Mouse (Mus musculus) ES-Bruce4 (cell line): ENCODE data around the gene Gm4894. TPM values are rescaled to one million over a fixed set of nuclear protein-coding genes. Genes with fewer than 3 reads are reported as not detected.

ENCODE experiments used
- H3K27ac ChIP-seq: 2 replicates; pipeline ENCODE4 v1.5.1; 2012; ENCODE audit warnings: low read length, inconsistent platforms; ENCODE audit not compliant: insufficient read depth
- H3K27me3 ChIP-seq: 2 replicates; pipeline ENCODE4 v1.6.1; 2012; ENCODE audit warnings: mild to moderate bottlenecking, low read length, inconsistent platforms; ENCODE audit not compliant: control insufficient read depth, poor library complexity, insufficient read depth, severe bottlenecking
- H3K36me3 ChIP-seq: 2 replicates; pipeline ENCODE4 v1.6.1; 2012; ENCODE audit warnings: inconsistent platforms, mild to moderate bottlenecking, low read length, moderate library complexity; ENCODE audit not compliant: control insufficient read depth, poor library complexity, insufficient read depth, severe bottlenecking
- H3K4me1 ChIP-seq: one replicate; pipeline ENCODE4 v1.8.1; 2011; ENCODE audit warnings: low read length; ENCODE audit not compliant: control insufficient read depth, insufficient read depth
- H3K4me3 ChIP-seq: 2 replicates; pipeline ENCODE4 v1.5.1; 2011; ENCODE audit warnings: low read depth, mild to moderate bottlenecking, low read length
- H3K9ac ChIP-seq: 2 replicates; pipeline ENCODE4 v1.6.1; 2012; ENCODE audit warnings: low read depth, mild to moderate bottlenecking, inconsistent platforms; ENCODE audit not compliant: poor library complexity, severe bottlenecking
- H3K9me3 ChIP-seq: replicated peaks from 2 replicates; pipeline ENCODE4 v1.6.1; 2012; ENCODE audit warnings: mild to moderate bottlenecking, low read length, inconsistent platforms; ENCODE audit not compliant: control insufficient read depth, poor library complexity, insufficient read depth, severe bottlenecking
- CTCF ChIP-seq: IDR thresholded peaks from one replicate; pipeline ENCODE4 v1.8.1; 2011; ENCODE audit warnings: low read depth, low read length
- EP300 ChIP-seq: IDR thresholded peaks from 2 replicates; pipeline ENCODE4 v1.6.1; 2011; ENCODE audit warnings: low read depth, low read length; ENCODE audit not compliant: insufficient read depth
- POLR2A ChIP-seq: IDR thresholded peaks from one replicate; pipeline ENCODE4 v1.8.1; 2011; ENCODE audit warnings: low read length; ENCODE audit not compliant: insufficient read depth
- polyA plus RNA-seq: library from polyadenylated mRNA; stranded (reverse); fragments of >200 nt; gene quantifications from 2 replicates; pipeline ENCODE4 v1.2.4, GENCODE M21; 2011; ENCODE audit warnings: low read depth; ENCODE audit not compliant: missing spikeins, insufficient read depth, insufficient read length

The Gm4894 gene
- not detected in 2 replicates for polyA plus RNA-seq

DNA sequence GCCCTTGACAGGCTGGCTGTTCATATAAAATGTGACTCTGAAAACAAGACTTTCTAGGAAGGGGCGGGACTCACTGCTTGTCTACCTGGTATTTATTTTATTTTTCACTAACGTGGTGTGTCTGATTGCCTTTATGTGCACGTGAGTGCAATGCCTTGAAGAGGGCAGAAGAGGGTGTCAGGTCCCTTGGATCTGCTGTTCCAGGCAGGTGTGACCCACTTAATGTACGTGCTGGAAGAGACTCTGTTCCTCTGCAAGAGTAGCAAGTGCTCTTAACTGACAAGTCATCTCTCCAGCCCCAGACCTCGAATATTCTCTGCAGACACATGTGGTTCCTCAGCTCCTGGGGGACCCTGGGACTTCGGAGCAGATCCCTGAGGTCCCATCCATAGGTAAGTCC is at the start of gene Gm4894:
Gene Gm4894, plus strand, starts transcription at position 301 of the 400 bp plus-strand sequence.
- Histone ChIP-seq H3K4me1 (no peaks in the 10 kb centered on the region), H3K9me3 (no peaks in the 10 kb centered on the region), H3K4me3 (no peak within 1 kb of the TSS), H3K9ac (no peak within 1 kb of the TSS), H3K36me3 (no peaks in the 10 kb centered on the region), H3K27ac (no peak within 1 kb of the TSS), H3K27me3 (no peaks in the 10 kb centered on the region)
- no peak for TF ChIP-seq POLR2A
- no peak for TF ChIP-seq EP300
- no peak for TF ChIP-seq CTCF

DNA sequence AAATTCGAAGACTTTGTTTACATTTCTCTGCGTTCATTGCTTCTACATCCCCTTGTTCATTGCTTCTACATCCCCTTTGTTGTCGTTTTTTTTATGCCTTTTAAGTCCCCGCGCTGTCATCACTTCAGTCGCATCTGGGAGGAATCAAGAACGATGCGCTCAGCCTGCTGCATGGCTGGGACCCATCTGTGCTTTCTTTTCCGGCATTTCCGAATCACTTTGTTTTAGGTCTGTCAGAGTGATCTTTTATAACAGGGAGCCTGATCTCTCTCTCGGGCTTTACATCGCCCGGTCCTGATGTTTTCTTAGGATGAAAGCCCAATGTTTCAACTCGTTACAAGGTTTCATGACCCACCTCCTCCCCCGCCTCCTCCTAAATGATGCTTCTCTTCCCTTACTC is 44.0 kb upstream of the Gm4894 start:
- Histone ChIP-seq H3K9me3 (no peaks in the 10 kb centered on the region), H3K27ac (no peak overlapping the region), H3K27me3 (no peaks in the 10 kb centered on the region), H3K36me3 (no peaks in the 10 kb centered on the region), H3K4me1 (no peaks in the 10 kb centered on the region), H3K9ac (no peak overlapping the region), H3K4me3 (no peak overlapping the region)
- no peak for TF ChIP-seq EP300
- TF ChIP-seq POLR2A, result no peak
- TF ChIP-seq CTCF, result no peak

DNA sequence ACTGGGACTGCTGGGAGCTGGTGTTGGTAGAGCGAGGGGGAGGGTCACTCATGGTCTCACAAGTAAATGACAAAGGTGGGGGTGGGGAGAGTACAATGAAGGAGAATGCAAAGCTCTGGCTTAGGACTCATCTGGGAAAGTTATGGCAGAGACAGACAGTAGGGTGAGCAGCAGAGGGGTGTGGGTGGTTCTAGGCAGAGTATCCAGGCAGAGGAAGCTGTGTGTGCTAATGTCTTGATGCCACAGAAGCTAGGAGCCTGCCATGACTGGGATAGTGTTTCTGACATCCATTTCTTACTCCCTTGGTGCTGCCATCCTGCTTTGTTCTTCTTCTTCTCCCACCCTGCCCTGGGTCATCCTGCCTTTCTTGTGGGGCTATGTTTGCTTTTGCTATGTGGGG is 38.8 kb upstream of the Gm4894 start:
- Histone ChIP-seq H3K27me3 (no peaks in the 10 kb centered on the region), H3K4me3 (no peak overlapping the region), H3K9me3 (no peaks in the 10 kb centered on the region), H3K9ac (no peak overlapping the region), H3K27ac (no peak overlapping the region), H3K4me1 (no peaks in the 10 kb centered on the region), H3K36me3 (no peaks in the 10 kb centered on the region)
- TF ChIP-seq POLR2A (no peak), CTCF (no peak), EP300 (no peak)

DNA sequence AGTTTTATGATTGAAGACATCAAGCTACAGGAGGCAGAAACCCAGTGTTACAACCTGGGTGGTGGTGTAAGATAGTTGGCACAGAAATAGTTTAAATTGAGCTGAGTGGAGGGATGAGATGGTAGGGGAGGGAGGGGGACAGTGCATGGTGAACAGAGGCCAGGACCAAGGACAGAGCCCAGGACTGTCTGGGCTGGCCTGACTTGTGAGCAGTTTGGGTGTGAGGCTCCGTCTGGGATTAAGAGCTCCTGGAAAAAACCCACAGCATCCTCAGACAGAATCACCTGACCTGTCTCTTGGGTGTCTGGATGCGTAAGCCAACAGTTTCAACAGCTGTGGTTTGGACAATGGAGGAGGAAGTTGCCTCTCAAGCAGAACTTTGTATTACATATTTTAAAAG is 35.6 kb upstream of the Gm4894 start:
- Histone ChIP-seq H3K9ac (no peak overlapping the region), H3K27ac (no peak overlapping the region), H3K27me3 (no peaks in the 10 kb centered on the region), H3K36me3 (no peaks in the 10 kb centered on the region), H3K9me3 (no peaks in the 10 kb centered on the region), H3K4me1 (no peaks in the 10 kb centered on the region), H3K4me3 (no peak overlapping the region)
- TF ChIP-seq EP300 (no peak), CTCF (no peak), POLR2A (no peak)

DNA sequence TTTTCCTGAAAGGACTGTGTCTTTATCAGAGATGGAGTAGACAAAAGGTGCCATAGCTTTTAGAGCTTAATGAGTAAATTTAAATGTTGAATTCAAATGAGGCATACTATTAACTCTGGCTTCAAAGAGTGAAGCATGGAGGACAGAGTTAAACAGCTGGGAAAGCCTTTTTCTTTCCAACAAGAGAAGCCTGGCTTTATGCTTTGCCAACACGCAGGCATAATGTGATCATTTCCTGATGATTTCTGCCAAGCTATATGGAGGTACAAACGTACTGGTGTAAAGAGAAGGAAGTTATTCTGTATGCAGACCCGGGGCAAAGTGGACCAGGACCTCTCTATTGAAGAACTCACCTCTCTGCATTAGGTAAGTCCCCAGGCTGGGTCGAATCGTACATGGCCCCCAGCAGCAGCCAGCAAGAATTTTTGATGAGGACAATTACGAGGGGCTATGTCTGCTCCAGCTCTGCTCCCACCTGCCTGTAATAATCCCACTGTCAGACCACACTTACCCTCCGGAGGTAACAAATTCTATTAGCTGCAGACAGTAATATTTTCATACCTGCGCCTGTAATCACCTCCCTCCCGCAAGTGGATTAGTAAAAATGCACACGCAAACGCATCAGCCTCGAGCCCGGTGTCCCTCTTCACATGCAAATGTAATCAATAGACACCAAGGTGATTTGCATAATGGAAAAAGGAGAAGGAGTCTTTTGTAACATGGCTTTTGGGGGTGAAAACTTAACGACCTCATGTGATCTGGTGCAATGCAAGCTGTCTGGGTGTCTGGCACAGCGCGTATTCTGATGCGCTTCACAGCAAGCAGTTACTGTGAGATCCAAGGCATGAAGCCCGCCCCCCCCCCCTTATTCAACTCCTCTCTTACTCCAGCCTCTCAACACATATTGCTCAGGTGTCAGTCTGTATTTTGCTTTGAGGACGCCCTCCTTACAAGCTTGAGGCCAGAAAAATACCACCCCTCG is 32.4 kb upstream of the Gm4894 start:
- no peaks in the 10 kb centered on the region for H3K4me1 ChIP-seq
- no peak overlapping the region for H3K4me3 ChIP-seq
- no peak for TF ChIP-seq CTCF
- no peak for TF ChIP-seq POLR2A
- TF ChIP-seq EP300, result no peak
- no peaks in the 10 kb centered on the region for H3K27me3 ChIP-seq
- no peaks in the 10 kb centered on the region for H3K36me3 ChIP-seq
- no peaks in the 10 kb centered on the region for H3K9me3 ChIP-seq
- no peak overlapping the region for H3K9ac ChIP-seq
- no peak overlapping the region for H3K27ac ChIP-seq

DNA sequence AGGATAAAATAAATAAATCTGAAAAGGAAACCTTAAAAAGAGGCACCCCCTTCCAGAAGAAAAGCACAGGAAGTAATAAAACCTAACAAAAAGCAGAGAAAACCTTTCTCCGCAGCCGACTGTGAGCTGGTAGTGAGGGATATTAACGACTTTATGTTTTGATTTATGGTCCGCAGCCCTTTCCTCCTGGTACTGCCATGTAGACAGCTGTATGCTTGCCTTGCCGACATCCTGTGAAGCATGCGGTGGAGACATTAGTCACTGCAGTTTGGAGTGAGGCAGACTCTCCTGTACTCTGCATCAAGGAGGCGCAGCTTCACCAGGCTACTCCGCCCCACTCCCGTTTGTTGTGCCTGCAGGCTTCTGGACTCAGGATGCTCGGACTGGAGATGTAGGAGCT is 25.8 kb upstream of the Gm4894 start:
- TF ChIP-seq EP300, result no peak

More for the DNA sequence above, 25.8 kb upstream of the Gm4894 start:
- H3K4me3 ChIP-seq, result no peak overlapping the region
- H3K9ac ChIP-seq, result no peak overlapping the region
- H3K36me3 ChIP-seq, result no peaks in the 10 kb centered on the region
- H3K27ac ChIP-seq, result no peak overlapping the region
- H3K27me3 ChIP-seq, result no peaks in the 10 kb centered on the region
- no peaks in the 10 kb centered on the region for H3K4me1 ChIP-seq
- no peaks in the 10 kb centered on the region; the same call in 1 of the 2 replicates for H3K9me3 ChIP-seq
